Mouse (Mus musculus) kidney, embryonic 15.5 days (tissue): ENCODE measurements at regions not wholly inside any gene's neighbourhood (a gene's known extent, or its start where the extent isn't known, plus 50 kb on each side); places are given as distances from the start of the nearest gene placed in this dataset. TPM values are rescaled to one million over a fixed set of nuclear protein-coding genes. Genes with fewer than 3 reads are reported as not detected.

Source experiments
- microRNA-seq: library from miRNA; unstranded; fragments of <30 nt; microRNA quantifications from one replicate; pipeline ENCODE4, GENCODE M21; 2016

Small RNAs in the stretch of these regions (microRNA-seq; reads per million reads assigned to microRNA genes)
- not detected for gene Mir6378
